Mouse (Mus musculus) T-helper 1 cell (primary cell): ENCODE results near the gene Cachd1.

ENCODE experiments used
- in situ Hi-C: fragments of 300-600 bp; cut with MboI, MseI; formaldehyde crosslinking; loops from one replicate; pipeline ENCODE4 v1.15.1; 2025; ENCODE audit warnings: high pct_unique_total_duplicates

The Cachd1 gene

DNA sequence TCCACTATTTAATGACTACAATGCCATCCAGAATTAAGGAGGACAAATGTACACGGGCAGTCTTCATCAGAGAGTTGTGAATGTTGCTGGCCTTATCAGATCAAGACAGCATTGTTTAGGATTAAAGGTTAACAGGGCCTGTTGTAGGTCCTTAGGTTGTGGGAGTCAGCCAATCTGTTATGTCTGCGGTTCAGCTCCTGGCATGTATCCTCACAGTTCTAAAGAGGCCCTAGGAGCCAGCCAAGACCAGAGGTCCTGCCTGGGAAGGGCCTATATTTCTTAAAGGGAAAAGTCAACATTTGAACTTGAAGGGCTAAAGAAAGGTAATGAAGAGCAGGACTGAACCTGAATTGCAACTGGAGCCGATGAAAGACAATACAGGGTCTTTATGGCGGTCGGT, 13.7 kb downstream of the Cachd1 start:
- in situ Hi-C loops = no loop called here

DNA sequence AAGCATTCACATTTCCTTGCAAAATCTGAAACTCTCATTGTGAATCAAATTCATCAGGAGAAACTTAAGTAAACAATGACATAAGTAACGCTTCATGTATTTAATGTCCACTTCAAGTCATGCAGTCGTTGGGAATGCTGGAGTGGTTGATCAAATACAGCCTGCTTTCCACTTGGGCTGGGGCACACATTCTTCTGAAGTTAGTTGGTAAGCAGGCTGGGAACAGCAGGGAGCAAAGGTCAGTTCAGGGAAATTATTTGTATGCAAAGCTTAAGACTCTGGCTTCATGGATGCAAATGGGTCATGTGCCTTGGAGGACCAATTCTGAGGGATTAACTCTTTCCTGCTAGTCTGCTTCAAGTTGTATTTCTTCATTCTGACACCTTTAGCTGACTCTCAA, 16.7 kb downstream of the Cachd1 start:
- in situ Hi-C loops = no loop called here

DNA sequence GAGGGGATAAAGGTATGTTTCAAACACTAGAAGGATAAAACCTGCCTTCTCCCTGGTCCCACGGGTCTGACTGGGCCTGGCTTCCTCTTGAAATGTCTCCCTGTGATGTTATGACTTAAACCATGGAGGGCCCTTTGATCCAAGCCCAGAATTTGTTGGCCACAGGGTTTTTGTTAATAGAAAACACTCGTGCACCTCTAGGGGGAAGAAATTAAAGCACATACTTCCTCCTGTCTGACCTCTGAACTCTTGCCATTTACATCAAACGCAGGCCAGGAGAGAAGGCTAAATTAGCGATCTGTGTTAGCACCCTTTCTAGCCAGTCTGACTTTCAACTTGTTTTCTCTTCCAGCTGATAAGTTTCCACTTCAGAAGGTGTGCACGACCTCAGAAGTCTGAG, 19.0 kb downstream of the Cachd1 start:
- in situ Hi-C loops = no loop called here

GRCm38 (mm10) chr4:100800730-100801442, 24.4 kb downstream of the Cachd1 start:
- in situ Hi-C loops = no loop called here

DNA sequence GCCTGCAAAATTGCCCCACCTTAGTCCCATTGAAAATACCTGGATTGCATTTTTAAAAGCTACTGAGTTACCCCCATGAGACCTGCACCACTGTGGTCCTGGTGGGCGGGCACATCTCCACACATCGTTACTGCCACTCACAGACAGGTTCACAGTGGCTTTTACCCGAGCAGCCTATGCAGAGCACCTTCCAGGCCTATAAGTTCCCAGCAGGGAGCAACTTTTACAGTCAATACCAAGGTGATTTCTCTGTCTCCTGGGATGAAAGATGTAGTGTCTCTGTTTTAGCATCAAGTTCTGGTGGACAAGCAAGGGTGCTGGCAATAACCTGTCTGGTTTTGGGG, 24.9 kb downstream of the Cachd1 start:
- in situ Hi-C loops = no loop called here

DNA sequence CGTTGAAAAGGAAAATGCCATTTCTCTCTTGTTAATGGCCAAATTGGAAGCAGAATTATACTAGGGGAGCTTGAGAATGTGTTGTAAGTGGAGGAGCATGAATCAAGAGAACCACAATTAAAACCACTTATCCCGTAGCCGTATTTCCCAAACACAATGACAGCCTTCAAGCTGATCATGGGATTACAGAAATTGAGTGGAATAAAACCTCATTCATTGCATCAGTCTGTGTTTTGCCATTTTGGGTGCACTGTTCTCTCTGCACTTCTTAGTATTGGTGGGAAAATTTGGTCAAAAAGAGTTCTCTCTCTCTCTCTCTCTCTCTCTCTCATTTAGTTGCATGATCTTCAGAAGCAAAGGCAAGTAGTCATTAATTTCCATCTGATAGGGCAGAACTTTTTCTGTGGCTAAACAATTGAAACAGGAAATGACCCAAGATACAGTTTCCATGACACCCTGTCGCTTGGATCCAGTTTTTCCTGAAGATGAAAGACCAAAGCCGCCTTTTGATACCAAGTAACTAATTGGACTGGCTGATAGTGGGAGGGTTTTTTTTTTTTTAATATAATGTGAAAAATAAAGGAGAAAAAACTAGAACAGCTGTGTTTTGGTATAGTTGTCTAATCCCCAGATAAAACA, 34.7 kb downstream of the Cachd1 start:
- in situ Hi-C loops = no loop called here

DNA sequence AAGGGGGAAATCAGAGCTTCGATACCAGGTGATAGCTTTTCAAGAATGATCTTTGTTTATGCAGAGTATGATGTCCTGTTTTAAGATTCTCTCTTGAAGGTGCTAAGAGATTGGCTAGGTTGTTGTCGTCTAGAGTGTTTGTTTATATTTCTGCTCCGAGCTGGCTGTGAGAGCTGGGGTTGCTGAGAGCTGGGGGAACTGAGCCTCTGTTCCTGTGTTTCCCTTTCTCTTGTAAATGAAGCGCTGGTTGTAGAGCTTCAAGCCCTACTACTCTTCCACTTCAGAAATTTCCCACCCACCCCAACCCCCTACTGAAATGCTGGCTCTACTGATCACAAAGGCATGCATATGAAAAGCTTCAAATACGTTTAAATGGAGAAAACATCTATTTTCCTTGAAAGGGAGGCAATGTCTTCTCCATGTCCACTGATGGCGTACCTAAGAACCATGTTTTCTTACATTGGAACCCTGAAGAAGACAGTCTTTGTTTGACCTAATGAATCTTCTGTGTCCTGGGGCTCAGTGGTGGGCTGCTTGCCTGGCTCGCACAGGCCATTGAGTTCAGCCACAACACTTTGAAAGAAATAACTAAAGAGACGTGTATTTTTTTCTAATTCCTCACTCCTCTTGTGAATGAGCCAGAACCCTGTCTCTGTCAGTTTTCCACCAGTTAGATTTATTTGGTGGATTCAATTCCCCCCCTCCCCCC, 35.5 kb downstream of the Cachd1 start:
- in situ Hi-C loops = no loop called here

DNA sequence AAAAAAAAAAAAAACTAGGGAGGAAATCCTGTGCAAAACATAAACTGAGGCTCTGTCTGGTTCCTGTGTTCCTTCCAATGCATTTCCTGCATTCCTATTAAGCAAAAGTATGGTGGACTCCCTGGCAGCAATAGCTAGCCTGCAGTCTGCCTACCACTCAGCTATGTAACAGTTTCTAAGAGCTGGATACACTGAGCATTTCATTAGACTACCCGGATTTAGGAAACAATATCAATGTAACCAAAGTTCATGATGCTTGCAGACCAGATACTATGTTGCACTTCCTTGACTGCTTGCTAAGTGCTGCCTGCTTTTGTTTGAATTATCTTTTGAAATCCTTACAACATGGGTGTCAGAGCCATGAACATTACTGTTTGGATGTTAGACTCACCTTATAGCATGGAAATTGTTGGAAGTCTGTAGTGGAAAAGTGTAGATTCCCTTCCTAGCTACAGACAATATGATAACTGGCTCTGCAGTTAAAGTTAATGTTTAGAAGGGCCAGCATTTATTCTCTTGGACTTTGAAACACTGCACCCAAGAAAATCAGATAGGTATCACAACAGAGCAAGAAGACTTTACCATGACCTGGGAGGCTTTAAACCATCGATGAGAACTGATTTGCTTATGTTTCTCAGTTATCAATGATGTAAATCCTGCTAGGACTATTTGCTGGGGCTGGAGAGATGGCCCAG, 37.4 kb downstream of the Cachd1 start:
- in situ Hi-C loops = no loop called here

- in situ Hi-C loops = no loop called here
These were observed 42.8 kb downstream of the Cachd1 start for GRCm38 (mm10) chr4:100819238-100819637.

GRCm38 (mm10) chr4:100822526-100822925, 46.1 kb downstream of the Cachd1 start:
- in situ Hi-C loops = no loop called here

DNA sequence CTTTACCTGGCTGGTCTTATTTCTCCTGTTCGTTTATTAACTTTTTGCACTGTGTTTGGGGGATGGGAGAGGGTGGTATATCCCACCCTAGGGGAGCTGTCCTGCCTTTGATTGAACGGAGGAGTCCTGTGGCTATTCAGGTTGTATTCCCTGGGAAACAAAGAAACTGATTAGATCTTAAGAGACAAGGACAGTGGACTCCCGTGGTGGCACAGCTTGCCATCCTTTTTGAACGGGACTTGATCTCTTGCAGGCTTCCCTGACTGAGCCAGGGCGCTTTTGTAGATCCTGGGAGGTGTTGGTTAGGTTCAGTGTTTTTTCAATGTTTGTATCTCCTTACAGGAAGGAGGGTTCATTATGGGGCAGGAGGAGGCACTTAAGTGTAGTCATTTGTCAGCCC, 50.9 kb downstream of the Cachd1 start:
- in situ Hi-C loops = no loop called here

GRCm38 (mm10) chr4:100828737-100829136, 52.3 kb downstream of the Cachd1 start:
- in situ Hi-C loops = no loop called here

DNA sequence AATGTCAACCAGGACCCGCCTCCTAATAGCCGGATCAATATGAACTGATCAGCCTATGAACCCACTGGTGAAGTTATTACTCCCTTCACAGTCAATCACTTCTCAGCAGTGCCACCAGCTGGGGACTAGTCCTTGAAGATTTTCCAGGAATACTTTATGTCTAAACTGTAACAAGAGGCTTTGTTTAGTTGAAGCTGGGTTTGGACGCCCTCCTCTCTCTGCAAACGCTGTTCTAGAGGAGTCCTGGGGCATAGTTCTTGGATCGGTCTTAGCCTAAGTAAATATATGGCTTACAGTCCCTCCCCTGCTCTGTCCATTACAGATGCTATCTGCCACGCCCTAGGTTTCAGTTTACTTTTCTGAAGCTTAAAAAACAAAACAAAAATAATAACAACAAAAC, 60.7 kb downstream of the Cachd1 start:
- in situ Hi-C loops = no loop called here

DNA sequence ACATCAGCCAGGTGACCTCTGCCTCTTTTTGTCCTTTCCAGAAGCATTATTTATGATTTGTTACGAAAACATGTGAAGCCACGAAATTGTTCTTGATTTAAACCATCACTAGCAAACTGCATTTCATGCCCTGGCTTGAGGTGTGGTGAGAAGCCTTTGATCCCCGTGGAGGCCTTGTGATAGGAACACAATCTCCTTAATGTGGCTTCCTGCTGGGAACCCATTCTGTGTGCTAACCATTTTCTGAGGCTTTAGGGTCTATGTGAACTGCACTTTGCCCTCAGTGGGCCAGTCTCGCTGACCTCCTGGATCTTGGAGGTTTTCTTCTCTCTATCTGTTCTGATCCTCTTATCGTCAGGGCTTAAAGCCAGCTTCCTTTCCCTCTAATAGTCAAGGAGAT, 66.2 kb downstream of the Cachd1 start:
- in situ Hi-C loops = no loop called here

GRCm38 (mm10) chr4:100843119-100843518, 66.6 kb downstream of the Cachd1 start:
- in situ Hi-C loops = no loop called here

DNA sequence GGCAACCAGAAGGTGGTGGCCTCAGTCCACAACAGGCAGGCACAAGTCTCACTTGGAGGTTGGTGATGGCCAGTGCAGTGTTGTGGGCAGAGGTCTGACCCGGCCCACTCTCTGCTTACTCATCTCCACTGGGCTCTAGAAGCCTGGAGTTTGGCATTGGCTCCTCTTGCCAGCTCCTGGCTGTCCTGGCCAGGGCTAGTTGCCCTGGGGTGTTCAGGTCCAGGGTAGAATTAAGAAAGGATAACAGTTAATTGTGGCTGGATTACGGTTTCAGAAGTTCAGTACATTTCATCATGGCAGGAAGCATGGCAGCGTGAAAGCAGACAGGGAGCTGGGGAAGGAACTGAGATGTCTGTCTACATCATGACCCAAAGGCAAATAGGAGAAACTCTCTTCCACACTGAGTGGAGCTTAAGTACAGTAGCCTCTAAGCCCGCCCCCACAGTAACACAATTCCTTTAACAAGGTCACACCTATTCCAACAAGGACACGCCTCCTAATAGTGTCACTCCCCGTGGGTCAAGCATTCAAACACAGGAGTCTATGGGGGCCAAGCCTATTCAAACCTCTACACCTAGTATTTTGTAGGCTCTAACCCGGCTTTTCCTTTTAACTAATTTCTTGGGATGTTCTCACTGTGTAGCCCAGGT, 74.5 kb downstream of the Cachd1 start:
- in situ Hi-C loops = no loop called here

GRCm38 (mm10) chr4:100852448-100852847, 76.0 kb downstream of the Cachd1 start:
- in situ Hi-C loops = no loop called here

GRCm38 (mm10) chr4:100853426-100853825, 77.0 kb downstream of the Cachd1 start:
- in situ Hi-C loops = no loop called here

GRCm38 (mm10) chr4:100855373-100855772, 78.9 kb downstream of the Cachd1 start:
- in situ Hi-C loops = no loop called here

DNA sequence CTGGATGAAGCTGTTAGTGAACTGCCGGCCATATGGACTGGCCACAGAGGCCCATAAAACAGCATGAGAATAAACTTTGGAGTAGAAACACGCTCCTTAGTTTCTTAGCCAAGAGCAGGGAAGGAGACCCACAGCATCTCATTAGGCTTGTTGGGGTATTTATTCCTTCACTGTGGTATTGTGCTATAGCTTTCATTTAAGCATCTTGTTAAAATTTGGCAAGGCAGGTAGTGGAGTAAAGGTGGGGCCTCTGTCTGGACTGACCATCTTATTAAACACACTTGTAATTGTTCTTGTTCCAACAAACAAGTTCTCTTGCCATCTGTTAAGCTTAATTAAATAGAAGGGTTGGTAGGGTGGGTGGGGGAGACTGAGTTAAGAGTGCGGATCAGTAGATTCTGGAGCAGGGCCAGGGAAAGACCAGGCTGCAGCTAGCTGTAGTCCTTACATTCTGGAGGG, 81.0 kb downstream of the Cachd1 start:
- in situ Hi-C loops = no loop called here

- in situ Hi-C loops = no loop called here
These were observed 87.5 kb downstream of the Cachd1 start for GRCm38 (mm10) chr4:100863861-100864428.
